Mouse (Mus musculus) forebrain, embryonic 10.5 days (tissue): ENCODE results near the gene Cyyr1. TPM values are rescaled to one million over a fixed set of nuclear protein-coding genes. Genes with fewer than 3 reads are reported as not detected.

ENCODE experiments used
- DNase-seq: peaks from one replicate; pipeline ENCODE4 v3.0.0-alpha.2; 2017; ENCODE audit warnings: low spot score; ENCODE audit errors: extremely low spot score
- H3K27ac ChIP-seq: fragments of 300-500 bp; sonication (generic); 2 replicates; pipeline ENCODE4 v1.5.1; 2016; ENCODE audit warnings: mild to moderate bottlenecking
- H3K27me3 ChIP-seq: fragments of 300-500 bp; sonication (generic); 2 replicates; pipeline ENCODE4 v1.6.1; 2016; ENCODE audit warnings: mild to moderate bottlenecking; ENCODE audit not compliant: poor library complexity, severe bottlenecking
- H3K36me3 ChIP-seq: fragments of 300-500 bp; sonication (generic); replicated peaks from 2 replicates; pipeline ENCODE4 v1.6.1; 2016; ENCODE audit warnings: mild to moderate bottlenecking, moderate library complexity
- H3K4me1 ChIP-seq: fragments of 300-500 bp; sonication (generic); 2 replicates; pipeline ENCODE4 v1.6.1; 2016
- H3K4me3 ChIP-seq: fragments of 300-500 bp; sonication (generic); 2 replicates; pipeline ENCODE4 v1.5.1; 2016; ENCODE audit warnings: mild to moderate bottlenecking, moderate library complexity
- H3K9me3 ChIP-seq: fragments of 300-500 bp; sonication (generic); 2 replicates; pipeline ENCODE4 v1.6.1; 2016; ENCODE audit warnings: mild to moderate bottlenecking, moderate library complexity
- WGBS: fragments of 180-500 bp; shearing (Covaris S2); methylation state at CpG from one replicate; pipeline ENCODE4 v1.1.7; 2016; 5-methylcytosine and 5-hydroxymethylcytosine counted together
- polyA plus RNA-seq: library from polyadenylated mRNA; unstranded; fragments of >200 nt; fragmentation: Nextera tagmentation; extraction: Ambion mirVana; gene quantifications from 2 replicates; pipeline ENCODE4 v1.2.1, GENCODE M21; 2016

The Cyyr1 gene
- polyA plus RNA-seq, 1 experiment from 2014 or later = 4.1 TPM

DNA sequence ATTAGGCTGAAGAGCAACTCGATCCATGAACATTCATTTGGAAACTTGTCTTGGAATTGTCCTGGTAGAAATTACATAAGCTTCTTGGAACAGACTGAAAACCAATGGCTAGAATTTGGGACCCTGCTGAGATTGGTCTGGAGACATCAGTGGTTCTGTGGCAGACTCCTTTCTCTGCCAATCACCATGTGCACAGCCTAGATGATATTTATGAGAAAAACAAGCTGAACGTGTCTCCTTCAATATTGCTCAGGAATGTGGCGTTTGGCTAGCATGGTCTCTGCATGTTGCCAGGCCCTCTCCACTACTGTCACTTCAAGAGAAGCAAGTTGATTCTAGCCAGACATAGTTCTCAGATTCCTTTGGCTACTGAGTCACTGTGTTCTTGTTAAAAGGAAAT is 107.4 kb downstream of the Cyyr1 start:
- Histone ChIP-seq H3K27ac (no peak overlapping the region), H3K27me3 (no peaks in the 10 kb centered on the region), H3K4me3 (no peak overlapping the region), H3K9me3 (no peaks in the 10 kb centered on the region), H3K36me3 (no peaks in the 10 kb centered on the region), H3K4me1 (no peaks in the 10 kb centered on the region)
- 85% methylated on average over 3 of the region's 3 CpGs for WGBS
- no peak for DNase-seq

- no peaks in the 10 kb centered on the region for H3K27me3 ChIP-seq
- no peaks in the 10 kb centered on the region for H3K4me1 ChIP-seq
- WGBS = 62% methylated on average over 2 of the region's 2 CpGs
- DNase-seq = no peak
- no peaks in the 10 kb centered on the region for H3K9me3 ChIP-seq
- no peak overlapping the region for H3K4me3 ChIP-seq
- no peaks in the 10 kb centered on the region for H3K36me3 ChIP-seq
- H3K27ac ChIP-seq = no peak overlapping the region
Observed at GRCm38 (mm10) chr16:85435427-85435826, 117.8 kb downstream of the Cyyr1 start.

DNA sequence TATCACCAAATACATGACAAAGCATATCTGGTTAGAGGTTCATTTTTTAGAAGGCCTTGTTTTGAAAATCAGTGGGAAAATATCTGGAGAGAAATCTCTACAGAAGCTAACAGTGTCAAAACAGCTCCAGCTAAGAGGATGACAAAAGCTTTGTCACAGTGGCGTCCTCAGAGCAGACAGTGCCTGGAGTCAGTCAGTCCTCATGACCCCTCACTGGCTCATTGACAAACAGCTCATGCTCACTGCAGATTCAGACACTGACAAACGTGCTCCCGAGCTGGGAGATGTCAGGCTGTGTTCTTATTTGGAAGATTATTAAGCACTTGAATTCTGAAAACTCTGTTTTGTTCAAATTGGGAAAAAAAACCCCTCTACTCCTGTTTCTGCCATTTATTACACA is 124.0 kb downstream of the Cyyr1 start:
- DNase-seq = no peak
- H3K9me3 ChIP-seq = no peaks in the 10 kb centered on the region
- H3K27ac ChIP-seq = no peak overlapping the region
- no peak overlapping the region for H3K4me3 ChIP-seq
- no peaks in the 10 kb centered on the region for H3K27me3 ChIP-seq
- no peaks in the 10 kb centered on the region for H3K4me1 ChIP-seq
- H3K36me3 ChIP-seq = no peaks in the 10 kb centered on the region
- WGBS = 52% methylated on average over 3 of the region's 3 CpGs

DNA sequence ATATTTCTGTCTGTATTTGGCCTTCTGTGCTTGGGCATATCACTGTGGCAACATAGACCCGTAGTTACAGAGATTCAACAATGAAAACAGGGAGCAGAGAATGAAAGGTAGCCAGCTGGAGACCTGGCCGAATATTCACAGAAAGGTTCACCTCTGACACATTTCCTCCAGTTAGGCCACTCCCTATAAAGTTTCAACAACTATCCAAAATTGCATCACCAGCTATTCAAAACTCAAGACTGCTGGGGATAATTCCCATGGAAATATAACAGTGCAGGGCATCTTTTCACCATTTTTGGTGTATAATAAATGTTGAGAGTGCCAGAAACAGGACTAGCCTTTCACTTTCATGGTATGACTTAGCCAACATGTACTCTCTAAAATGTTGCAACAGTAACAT is 130.3 kb downstream of the Cyyr1 start:
- Histone ChIP-seq H3K27ac (no peak overlapping the region), H3K4me1 (no peaks in the 10 kb centered on the region), H3K36me3 (no peaks in the 10 kb centered on the region), H3K4me3 (no peak overlapping the region), H3K27me3 (no peaks in the 10 kb centered on the region), H3K9me3 (no peaks in the 10 kb centered on the region)
- WGBS = 80% methylated on average over 2 of the region's 2 CpGs
- no peak for DNase-seq

DNA sequence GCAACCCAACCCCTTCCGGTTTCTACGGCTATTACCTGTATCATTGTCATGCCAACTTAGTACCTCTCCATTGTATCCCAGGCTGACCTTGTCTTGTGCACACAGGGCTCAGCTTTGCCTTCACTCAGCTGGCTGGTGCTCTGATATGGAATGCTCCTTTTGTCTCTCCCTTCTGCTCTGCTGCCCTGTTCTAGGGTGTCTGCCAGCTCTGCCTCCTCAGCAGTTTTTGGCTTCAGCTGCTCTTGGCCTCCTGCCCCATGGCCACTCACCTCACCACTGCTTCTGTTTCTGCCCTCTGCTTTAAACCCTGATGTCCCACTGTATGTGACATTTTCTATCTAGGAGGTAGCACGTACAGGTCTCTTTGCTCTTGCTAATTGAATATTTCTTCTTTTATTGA is 137.8 kb downstream of the Cyyr1 start:
- H3K27me3 ChIP-seq = no peaks in the 10 kb centered on the region
- H3K4me1 ChIP-seq = no peaks in the 10 kb centered on the region
- no peak for DNase-seq
- H3K9me3 ChIP-seq = no peaks in the 10 kb centered on the region
- 91% methylated on average over 3 of the region's 3 CpGs for WGBS
- H3K27ac ChIP-seq = no peak overlapping the region
- no peak overlapping the region for H3K4me3 ChIP-seq
- no peaks in the 10 kb centered on the region for H3K36me3 ChIP-seq

- Histone ChIP-seq H3K4me3 (no peak overlapping the region), H3K9me3 (no peaks in the 10 kb centered on the region), H3K4me1 (peaks cover 8% of the 10 kb centered on the region), H3K36me3 (no peaks in the 10 kb centered on the region), H3K27ac (no peak overlapping the region), H3K27me3 (no peaks in the 10 kb centered on the region)
- no peak for DNase-seq
- 57% methylated on average over 4 of the region's 4 CpGs for WGBS
Observed at GRCm38 (mm10) chr16:85393430-85393948, 159.7 kb downstream of the Cyyr1 start.

- H3K27ac ChIP-seq = no peak overlapping the region
- H3K4me1 ChIP-seq = no peaks in the 10 kb centered on the region
- H3K36me3 ChIP-seq = no peaks in the 10 kb centered on the region
- no peak for DNase-seq
- H3K9me3 ChIP-seq = no peaks in the 10 kb centered on the region
- no peak overlapping the region for H3K4me3 ChIP-seq
- 74% methylated on average over 5 of the region's 5 CpGs for WGBS
- no peaks in the 10 kb centered on the region for H3K27me3 ChIP-seq
Observed at GRCm38 (mm10) chr16:85386801-85387200, 166.4 kb downstream of the Cyyr1 start.

Other genes starting within 250 kb of the Cyyr1 start
- gene Adamts1, start 249.7 kb upstream of the Cyyr1 start, polyA plus RNA-seq = 15.7 and 15.9 TPM in 2 replicates